Mouse (Mus musculus) heart, embryonic 12.5 days (tissue): ENCODE results near the gene Rtraf. TPM values are rescaled to one million over a fixed set of nuclear protein-coding genes. Genes with fewer than 3 reads are reported as not detected.
"Not testable (repeated sequence)": the region's sequence is repeated elsewhere in the genome, so short reads cannot be mapped to it uniquely, and the experiment has no call there.

Experiments
- ATAC-seq: fragments of 200-750 bp; cut with Nextera tagmentation; 2 replicates; pipeline ENCODE4 v1.8.0; 2017; ENCODE audit warnings: moderate TSS enrichment, moderate library complexity; ENCODE audit not compliant: insufficient number of reproducible peaks, low FRiP score
- H3K27ac ChIP-seq: fragments of 300-500 bp; sonication (generic); 2 replicates; pipeline ENCODE4 v1.5.1; 2016; ENCODE audit warnings: mild to moderate bottlenecking, moderate library complexity; ENCODE audit not compliant: poor library complexity, severe bottlenecking
- H3K27me3 ChIP-seq: fragments of 300-500 bp; sonication (generic); replicated peaks from 2 replicates; pipeline ENCODE4 v1.6.1; 2016; ENCODE audit warnings: mild to moderate bottlenecking, moderate library complexity
- H3K36me3 ChIP-seq: fragments of 300-500 bp; sonication (generic); 2 replicates; pipeline ENCODE4 v1.6.1; 2016; ENCODE audit warnings: mild to moderate bottlenecking, moderate library complexity
- H3K4me1 ChIP-seq: fragments of 300-500 bp; sonication (generic); replicated peaks from 2 replicates; pipeline ENCODE4 v1.6.1; 2016; ENCODE audit warnings: mild to moderate bottlenecking
- H3K4me2 ChIP-seq: fragments of 300-500 bp; sonication (generic); 2 replicates; pipeline ENCODE4 v1.6.1; 2016; ENCODE audit warnings: mild to moderate bottlenecking, moderate library complexity
- H3K4me3 ChIP-seq: fragments of 300-500 bp; sonication (generic); 2 replicates; pipeline ENCODE4 v1.5.1; 2016; ENCODE audit warnings: mild to moderate bottlenecking
- H3K9ac ChIP-seq: fragments of 300-500 bp; sonication (generic); 2 replicates; pipeline ENCODE4 v1.6.1; 2016; ENCODE audit warnings: mild to moderate bottlenecking, moderate library complexity
- H3K9me3 ChIP-seq: fragments of 300-500 bp; sonication (generic); replicated peaks from 2 replicates; pipeline ENCODE4 v1.6.1; 2016; ENCODE audit warnings: mild to moderate bottlenecking, moderate library complexity
- WGBS: fragments of 180-500 bp; shearing (Covaris S2); methylation state at CpG from one replicate; pipeline ENCODE4 v1.1.7; 2016; 5-methylcytosine and 5-hydroxymethylcytosine counted together
- polyA plus RNA-seq: library from polyadenylated mRNA; unstranded; fragments of >200 nt; fragmentation: Nextera tagmentation; extraction: Ambion mirVana; gene quantifications from 2 replicates; pipeline ENCODE4 v1.2.1, GENCODE M21; 2016

The Rtraf gene
- polyA plus RNA-seq = 184 and 193 TPM in 2 replicates

DNA sequence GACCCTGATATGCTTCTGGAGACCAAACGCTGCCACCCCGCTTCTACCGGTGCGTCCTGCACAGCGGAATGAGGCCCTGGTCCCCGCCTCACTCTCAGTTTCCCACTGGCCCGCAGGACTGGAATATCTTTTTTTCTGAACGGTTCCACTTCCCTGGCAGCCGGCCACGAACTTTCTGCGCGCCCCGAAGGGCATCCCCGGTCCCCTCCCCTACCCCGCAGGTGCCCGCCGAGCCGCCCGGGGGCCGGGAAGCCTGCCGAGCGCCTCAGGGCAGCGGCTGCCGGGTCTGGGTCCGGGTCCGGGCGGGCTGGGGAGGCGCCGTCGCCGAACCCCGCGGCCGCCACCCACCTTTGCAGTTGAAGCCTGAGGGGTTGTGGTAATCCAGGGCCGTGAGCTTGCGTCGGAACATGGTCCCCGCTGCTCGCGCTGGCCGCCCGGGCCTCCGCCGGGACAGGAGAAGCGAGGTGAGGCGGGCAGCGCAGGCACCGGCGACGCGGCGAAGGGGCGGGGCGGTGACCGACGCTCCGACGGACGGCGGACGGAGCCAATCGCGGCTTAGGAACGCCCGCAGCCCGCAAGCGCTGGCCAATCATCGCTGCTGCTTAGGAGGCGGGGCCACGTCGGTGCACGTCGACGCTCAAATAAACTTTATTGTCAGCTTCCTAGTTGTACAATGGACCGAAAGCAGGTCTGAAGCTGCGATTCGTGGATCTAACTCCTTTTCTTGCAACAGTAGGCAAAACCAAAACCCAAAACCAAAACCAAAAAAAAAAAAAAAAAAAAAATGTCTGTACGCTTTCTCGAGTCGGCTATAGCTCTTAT, at the start of gene Rtraf:
Gene Rtraf, minus strand, starts transcription at position 504 of the 822 bp plus-strand sequence.
- Histone ChIP-seq H3K27ac (peak within 1 kb of the TSS; percentile 79), H3K4me2 (peak within 1 kb of the TSS; percentile 88), H3K4me1 (peaks cover 16% of the 10 kb centered on the region), H3K27me3 (0 out of 2 replicates have a peak, but pooled peaks cover 3% of the 10 kb centered on the region), H3K4me3 (peak within 1 kb of the TSS; percentile 100), H3K36me3 (peaks cover 26% of the 10 kb centered on the region), H3K9me3 (0 out of 2 replicates have a peak, but pooled peaks cover 3% of the 10 kb centered on the region), H3K9ac (peak within 1 kb of the TSS; percentile 99)
- peak; percentile 99 for ATAC-seq
- WGBS = under 1% methylated on average over 79 of the region's 80 CpGs

DNA sequence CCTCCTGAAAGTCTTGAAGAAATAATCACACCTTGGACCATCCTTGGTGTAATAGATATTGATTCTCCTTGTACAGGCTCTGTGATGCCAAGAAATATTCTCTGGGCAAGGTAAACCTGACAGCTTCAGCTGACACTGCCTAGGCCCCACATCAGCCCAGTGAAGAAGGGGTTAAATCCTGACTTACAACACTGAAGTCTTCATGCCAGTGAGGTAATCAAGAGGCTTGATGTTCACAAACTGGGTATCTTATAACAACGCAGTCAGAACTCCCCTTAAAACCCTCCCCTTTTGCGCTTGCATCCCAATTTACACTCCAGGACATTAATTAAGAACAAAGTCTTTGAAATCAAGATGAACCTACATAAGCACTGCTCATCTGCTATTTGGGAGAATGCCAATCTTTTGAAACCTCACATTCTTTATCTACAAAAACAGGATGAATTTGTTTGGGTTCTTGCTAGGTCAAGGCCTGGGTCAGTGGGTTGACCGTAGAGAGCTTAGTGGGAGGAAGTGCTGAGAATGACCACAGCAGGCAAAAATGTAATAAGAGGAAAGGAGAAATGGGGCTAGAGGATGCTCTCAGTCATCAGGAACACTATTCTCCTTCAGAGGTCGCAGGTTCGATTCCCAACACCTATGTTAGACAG, 43.8 kb upstream of the Rtraf start:
- no peaks in the 10 kb centered on the region; the same call in 1 of the 2 replicates for H3K9me3 ChIP-seq
- no peak for ATAC-seq
- no peak overlapping the region for H3K4me2 ChIP-seq
- no peak overlapping the region for H3K9ac ChIP-seq
- H3K36me3 ChIP-seq = no peaks in the 10 kb centered on the region
- WGBS = 50% methylated on average over 5 of the region's 5 CpGs
- H3K4me3 ChIP-seq = no peak overlapping the region
- no peaks in the 10 kb centered on the region for H3K27me3 ChIP-seq
- H3K27ac ChIP-seq = no peak overlapping the region
- peaks cover 17% of the 10 kb centered on the region for H3K4me1 ChIP-seq

DNA sequence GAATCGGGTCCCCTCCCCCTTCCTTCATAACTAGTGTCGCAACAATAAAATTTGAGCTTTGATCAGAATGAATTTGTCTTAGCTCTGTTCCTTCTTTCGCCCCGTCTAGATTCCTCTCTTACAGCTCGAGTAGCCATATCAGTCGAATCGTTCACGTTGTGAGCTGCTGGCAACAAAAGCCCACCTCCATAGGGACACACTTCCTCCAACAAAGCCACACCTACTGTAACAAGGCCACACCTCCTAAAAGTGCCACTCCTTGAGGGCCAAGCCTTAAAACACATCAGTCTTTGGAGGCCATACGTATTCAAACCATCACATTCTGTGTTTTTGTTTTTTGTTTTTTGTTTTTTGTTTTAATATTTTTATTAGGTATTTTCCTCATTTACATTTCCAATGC, 41.5 kb upstream of the Rtraf start:
- H3K27ac ChIP-seq, H3K27me3 ChIP-seq, H3K4me2 ChIP-seq, H3K4me3 ChIP-seq, H3K36me3 ChIP-seq, ATAC-seq, H3K9ac ChIP-seq, H3K9me3 ChIP-seq: not testable (repeated sequence)
- peaks cover 17% of the 10 kb centered on the region for H3K4me1 ChIP-seq
- 82% methylated on average over 9 of the region's 9 CpGs for WGBS

DNA sequence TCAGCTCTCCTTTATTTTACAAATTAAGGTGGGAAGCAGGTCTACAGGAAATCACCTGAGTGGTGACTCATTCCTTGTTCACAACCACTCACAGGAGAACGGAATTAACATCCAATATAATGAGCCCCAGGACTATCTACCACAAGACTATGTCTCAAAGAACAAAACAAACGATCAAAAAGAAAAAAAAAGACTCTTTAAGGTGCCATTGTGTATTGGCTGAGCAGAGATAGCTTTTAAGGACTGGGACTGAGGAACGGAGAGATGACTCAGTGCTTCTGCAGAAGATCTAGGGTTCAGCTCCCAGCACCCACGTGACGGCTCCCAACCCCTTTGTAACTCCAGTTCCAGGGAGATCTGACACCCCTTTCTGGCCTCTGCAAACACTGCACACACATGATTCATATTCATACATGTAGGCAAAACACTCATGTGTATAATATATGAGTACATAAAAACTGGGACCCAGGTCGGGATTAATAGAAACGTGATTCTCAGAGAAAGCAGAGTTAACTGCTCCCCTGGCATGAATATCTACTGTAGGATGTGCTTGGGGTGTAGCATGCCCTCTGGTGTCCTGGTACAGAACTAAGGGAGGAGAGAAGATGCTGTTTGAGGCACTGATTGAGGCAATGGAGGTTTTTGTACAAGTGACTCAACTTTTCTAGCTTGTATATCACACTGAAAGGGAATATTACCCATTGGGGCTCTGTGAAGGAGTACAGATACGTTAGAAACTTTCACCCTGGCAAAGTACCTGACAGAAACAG, 37.9 kb upstream of the Rtraf start:
- WGBS = 71% methylated on average over 8 of the region's 8 CpGs
- no peak overlapping the region for H3K4me3 ChIP-seq

DNA sequence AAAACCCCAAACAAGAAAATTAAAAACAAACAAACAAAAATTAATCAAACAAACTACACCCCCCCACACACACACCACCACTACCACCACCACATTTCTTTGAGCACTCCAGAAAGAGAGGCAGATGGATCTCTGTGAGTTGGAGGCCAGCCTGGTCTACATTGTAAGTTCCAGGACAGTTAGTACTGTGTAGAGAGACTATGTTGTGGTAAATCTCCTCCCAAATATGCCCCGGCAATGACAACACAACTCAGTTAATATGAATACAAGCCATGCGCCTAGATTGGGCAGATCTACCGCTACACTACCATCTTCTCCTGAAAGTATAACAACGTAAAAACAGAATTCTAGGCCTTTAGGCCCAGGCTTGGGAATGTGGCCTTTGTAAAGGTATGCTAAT, 36.7 kb upstream of the Rtraf start:
- Histone ChIP-seq H3K9me3 (peaks cover 4% of the 10 kb centered on the region; the same call in 1 of the 2 replicates), H3K4me2 (no peak overlapping the region), H3K27me3 (no peaks in the 10 kb centered on the region), H3K27ac (no peak overlapping the region), H3K9ac (no peak overlapping the region), H3K4me1 (0 out of 2 replicates have a peak, but pooled peaks cover 3% of the 10 kb centered on the region), H3K36me3 (no peaks in the 10 kb centered on the region), H3K4me3 (no peak overlapping the region)
- ATAC-seq = no peak
- WGBS = 91% methylated on average over 4 of the region's 4 CpGs

More for the DNA sequence above, 37.9 kb upstream of the Rtraf start:
- no peaks in the 10 kb centered on the region for H3K36me3 ChIP-seq
- H3K27ac ChIP-seq = no peak overlapping the region
- ATAC-seq = no peak
- H3K9ac ChIP-seq = no peak overlapping the region
- H3K9me3 ChIP-seq = peaks cover 4% of the 10 kb centered on the region; the same call in 1 of the 2 replicates
- no peaks in the 10 kb centered on the region for H3K27me3 ChIP-seq
- H3K4me2 ChIP-seq = no peak overlapping the region
- 0 out of 2 replicates have a peak, but pooled peaks cover 3% of the 10 kb centered on the region for H3K4me1 ChIP-seq

DNA sequence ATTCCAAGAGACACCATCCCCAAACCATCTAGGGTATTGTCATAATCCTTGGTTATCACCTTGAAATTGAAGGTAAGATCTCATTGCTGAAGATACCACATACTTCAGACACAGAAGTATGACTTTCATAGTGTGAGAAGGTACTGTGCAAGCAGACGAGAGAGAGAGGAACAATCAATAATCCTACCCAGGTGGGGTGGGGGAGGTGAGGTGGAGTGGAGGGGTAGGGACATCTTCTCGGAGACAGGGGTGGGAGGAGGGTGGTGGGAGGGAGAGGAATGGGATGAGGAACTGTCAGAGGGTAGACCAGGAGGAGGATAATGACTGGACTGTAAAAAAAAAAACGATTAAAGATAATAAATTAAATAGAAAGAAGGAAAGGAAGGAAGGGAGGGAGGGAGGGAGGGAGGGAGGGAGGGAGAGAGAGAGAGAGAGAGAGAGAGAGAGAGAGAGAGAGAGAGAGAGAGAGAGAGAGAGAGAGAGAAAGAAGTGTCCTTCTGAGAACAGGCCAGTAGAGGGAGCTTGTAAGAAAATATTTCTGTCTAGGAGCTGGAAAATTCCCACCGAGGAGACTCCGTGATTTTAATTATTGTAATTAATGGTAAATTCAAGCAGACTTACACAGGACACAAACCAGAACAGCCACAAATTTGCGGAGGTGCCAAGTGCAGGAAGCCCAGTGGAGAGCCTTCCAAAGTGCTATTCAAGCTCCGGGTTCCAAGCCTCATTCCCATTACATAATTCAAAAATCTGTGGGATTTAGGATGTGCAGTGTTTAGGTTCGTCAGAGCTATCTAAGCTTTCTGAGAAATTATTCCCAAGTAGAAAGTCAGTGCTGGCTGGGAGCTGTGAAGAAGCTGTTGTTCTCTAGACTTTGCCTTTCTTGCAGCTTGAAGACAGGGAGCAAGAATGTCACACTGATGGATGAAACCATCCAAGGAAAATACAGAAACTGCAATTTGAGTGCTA, 35.5 kb upstream of the Rtraf start:
- Histone ChIP-seq H3K4me3 (no peak overlapping the region), H3K27ac (no peak overlapping the region), H3K4me2 (no peak overlapping the region), H3K4me1 (0 out of 2 replicates have a peak, but pooled peaks cover 3% of the 10 kb centered on the region), H3K9ac (no peak overlapping the region), H3K9me3 (peaks cover 4% of the 10 kb centered on the region; the same call in 1 of the 2 replicates), H3K27me3 (no peaks in the 10 kb centered on the region), H3K36me3 (no peaks in the 10 kb centered on the region)
- 38% methylated on average over 8 of the region's 8 CpGs for WGBS
- ATAC-seq = no peak

DNA sequence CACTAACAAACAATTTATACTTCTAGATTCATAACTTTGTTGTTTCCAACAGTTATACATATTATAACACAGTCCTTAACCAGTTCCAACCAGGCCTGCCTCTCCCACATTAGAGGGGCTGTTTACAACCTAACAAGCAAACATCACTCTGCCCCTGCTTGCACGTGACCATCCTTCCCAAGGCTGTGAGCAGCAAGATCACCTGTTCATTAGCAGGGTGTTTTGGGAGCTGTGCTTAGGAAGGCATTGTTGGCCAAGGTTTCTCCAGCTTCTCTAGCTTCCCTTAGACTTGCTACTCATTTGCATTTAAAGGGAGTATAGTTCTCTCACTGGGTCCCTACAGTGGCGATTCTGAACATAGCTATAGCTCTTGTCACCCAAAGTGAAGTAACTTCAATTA, 34.7 kb upstream of the Rtraf start:
- Histone ChIP-seq H3K9ac (no peak overlapping the region), H3K27ac (no peak overlapping the region), H3K4me1 (0 out of 2 replicates have a peak, but pooled peaks cover 3% of the 10 kb centered on the region), H3K4me3 (no peak overlapping the region), H3K27me3 (no peaks in the 10 kb centered on the region), H3K9me3 (0 out of 2 replicates have a peak, but pooled peaks cover 4% of the 10 kb centered on the region), H3K4me2 (no peak overlapping the region), H3K36me3 (no peaks in the 10 kb centered on the region)
- whole genome bisulfite sequencing = 77% methylated on average over 2 of the region's 2 CpGs
- no peak for ATAC-seq

DNA sequence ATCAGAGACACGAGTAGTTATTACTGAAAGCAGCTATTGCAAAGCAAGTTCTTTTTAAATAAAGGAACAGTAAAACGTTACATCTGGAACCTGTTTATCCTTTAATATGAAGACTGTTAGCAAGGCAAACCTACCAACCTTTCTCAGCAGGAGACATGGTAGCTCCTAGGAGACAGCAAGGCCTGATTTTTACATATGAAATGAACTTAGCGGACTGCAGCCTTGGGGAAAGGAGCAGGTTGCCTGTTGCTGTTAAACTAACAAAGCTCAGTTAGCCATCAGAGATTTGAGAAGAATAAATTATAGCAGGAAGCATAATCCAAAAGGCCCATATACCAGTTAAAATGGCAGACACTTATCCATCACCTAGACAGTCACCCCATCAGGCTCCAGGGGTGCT, 29.8 kb upstream of the Rtraf start:
- Histone ChIP-seq H3K4me2 (no peak overlapping the region), H3K4me3 (no peak overlapping the region), H3K9ac (no peak overlapping the region), H3K4me1 (no peaks in the 10 kb centered on the region), H3K36me3 (no peaks in the 10 kb centered on the region), H3K27me3 (no peaks in the 10 kb centered on the region), H3K9me3 (0 out of 2 replicates have a peak, but pooled peaks cover 4% of the 10 kb centered on the region), H3K27ac (no peak overlapping the region)
- ATAC-seq = no peak
- WGBS = 53% methylated on average over 3 of the region's 3 CpGs

DNA sequence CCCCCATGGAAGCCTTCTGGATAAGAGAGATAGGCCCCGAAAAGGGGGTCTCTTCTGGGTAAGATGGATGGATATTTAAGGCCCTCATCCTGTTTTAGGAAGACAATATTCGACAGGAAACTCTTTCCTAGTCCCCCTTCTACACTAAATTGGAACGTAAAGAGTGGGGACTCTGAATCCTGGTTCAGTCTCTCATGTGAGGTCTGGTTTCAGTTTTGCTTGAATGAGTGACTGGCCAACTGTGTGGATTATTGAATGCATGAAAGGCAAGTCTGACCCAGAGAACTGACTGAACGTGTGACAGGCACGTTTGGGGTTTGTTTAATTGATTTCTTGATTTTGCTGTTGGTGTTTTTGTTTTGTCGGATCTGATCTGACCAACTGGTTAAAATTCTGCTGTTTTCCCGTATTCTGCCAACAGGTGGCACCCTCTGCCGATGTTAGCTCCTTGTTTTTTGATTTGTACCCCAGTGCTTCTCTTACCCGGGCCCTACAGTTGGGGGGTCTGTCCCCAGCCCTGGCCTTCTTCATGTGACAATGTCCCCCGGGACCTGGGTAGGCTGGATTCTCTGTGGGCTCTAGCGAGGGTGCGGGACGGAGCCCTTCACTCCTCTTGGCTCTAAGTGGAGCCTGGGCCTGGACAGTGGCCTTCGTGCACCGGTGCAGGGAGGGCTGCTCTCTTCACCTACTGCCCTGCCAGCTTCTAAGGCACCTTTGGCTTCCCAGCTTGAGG, 16.1 kb upstream of the Rtraf start:
- Histone ChIP-seq H3K27me3 (0 out of 2 replicates have a peak, but pooled peaks cover 4% of the 10 kb centered on the region), H3K36me3 (no peaks in the 10 kb centered on the region), H3K9me3 (no peaks in the 10 kb centered on the region), H3K27ac (no peak overlapping the region), H3K4me2 (peak overlapping the region; percentile 58), H3K4me1 (no peaks in the 10 kb centered on the region), H3K9ac (peak overlapping the region; percentile 50; the same call in 1 of the 2 replicates), H3K4me3 (peak overlapping the region; percentile 33)
- ATAC-seq = 0 out of 2 replicates have a peak, but pooled peaks have one; percentile 33
- 30% methylated on average over 15 of the region's 15 CpGs for WGBS
